Mouse (Mus musculus): ENCODE results near the gene Coro7. TPM values are rescaled to one million over a fixed set of nuclear protein-coding genes. Genes with fewer than 3 reads are reported as not detected.

Coro7 gene
- total and polyA plus RNA-seq, 2 experiments from 2014 or later = 9.9 to 17.8 TPM

DNA sequence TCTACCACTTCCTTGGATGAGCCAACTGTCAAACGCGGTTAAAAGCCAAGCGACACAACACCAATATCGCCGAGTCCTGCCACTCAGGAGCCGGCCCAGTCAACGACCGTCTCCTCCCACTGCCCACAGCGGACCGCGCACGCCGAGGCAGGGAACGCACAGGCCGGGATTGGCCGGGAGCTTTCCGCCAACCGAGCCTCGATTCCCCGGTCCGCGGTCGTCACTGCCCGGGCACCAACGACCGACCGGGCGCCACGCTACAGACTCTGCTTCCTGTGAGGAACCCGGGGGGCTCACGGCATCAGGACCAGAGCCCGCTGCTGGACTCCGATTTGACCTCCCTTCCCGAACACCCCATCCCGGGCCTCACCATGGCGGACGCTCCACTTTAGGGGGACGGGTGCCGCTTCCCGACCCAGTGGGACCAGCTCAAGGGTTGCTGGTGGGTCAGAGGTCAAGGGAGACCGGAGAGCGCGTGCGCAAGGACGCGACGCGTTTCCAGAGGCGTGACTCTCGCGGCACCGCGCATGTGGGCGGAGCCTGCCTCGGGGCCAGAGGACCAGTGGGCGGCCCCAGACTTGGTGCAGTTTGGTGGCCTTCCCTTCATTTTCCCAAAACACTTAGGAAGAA is 55.0 kb downstream of the Coro7 start, which contains the start of gene Pam16:
TSS of gene Pam16 (minus strand) at position 508 of the 630 bp plus-strand sequence.
- Histone ChIP-seq H3K36me3 (replicated peaks; ENCODE audit: control insufficient read depth, insufficient read depth, low read length) (peaks cover 6% of the 10 kb centered on the region), H3K4me3 (ENCODE audit: low read depth, low read length) (peak within 1 kb of the TSS; percentile 88), H3K9ac (replicated peaks; ENCODE audit: low read depth, low read length) (peak within 1 kb of the TSS; percentile 92), H3K27ac (ENCODE audit: low read depth) (peak within 1 kb of the TSS; percentile 89), H3K27me3 (ENCODE audit: control insufficient read depth, insufficient read depth, low read length) (no peaks in the 10 kb centered on the region), H3K9me3 (replicated peaks; ENCODE audit: control insufficient read depth, low read length) (no peaks in the 10 kb centered on the region), H3K4me1 (ENCODE audit: control insufficient read depth, insufficient read depth) (peaks cover 14% of the 10 kb centered on the region), H3K4me2 (ENCODE audit: low read depth, low read length) (peak within 1 kb of the TSS; percentile 69)
- TF ChIP-seq CTCF (IDR thresholded peaks at IDR 0.05; ENCODE audit: low read depth) (no peak), EP300 (IDR thresholded peaks at IDR 0.05; ENCODE audit: low read depth) (no peak)
- peak; percentile 90 for ATAC-seq (ENCODE audit: insufficient read depth, low read depth)
- peak; percentile 90 for DNase-seq (ENCODE audit: low spot score)
- WGBS = under 1% methylated on average over 55 of the region's 56 CpGs

DNA sequence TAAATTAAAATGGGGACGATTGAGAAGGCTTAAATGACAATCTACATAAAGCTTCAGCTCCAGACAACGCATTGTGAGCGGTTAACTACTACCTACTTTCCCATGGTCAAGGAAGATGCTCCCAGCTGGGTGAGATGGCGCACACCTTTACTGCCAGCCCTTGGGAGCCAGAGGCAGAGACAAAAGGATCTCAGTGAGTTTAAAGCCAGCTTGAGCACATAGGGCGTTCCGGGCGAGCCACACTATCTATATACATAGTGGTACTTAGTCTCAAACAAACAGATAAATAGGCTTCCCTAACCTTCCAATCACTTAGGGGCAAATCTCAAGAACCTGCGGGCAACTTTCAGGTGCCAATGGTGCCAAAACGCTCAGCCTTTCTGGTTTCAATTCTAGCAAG is 55.5 kb downstream of the Coro7 start:
- WGBS = 18% methylated on average over 9 of the region's 9 CpGs
- peak overlapping the region; percentile 92 for H3K9ac ChIP-seq (replicated peaks; ENCODE audit: low read depth, low read length)
- no peak for TF ChIP-seq CTCF (IDR thresholded peaks at IDR 0.05; ENCODE audit: low read depth)
- no peak for ATAC-seq (ENCODE audit: insufficient read depth, low read depth)
- peak overlapping the region; percentile 88 for H3K4me3 ChIP-seq (ENCODE audit: low read depth, low read length)
- no peaks in the 10 kb centered on the region for H3K27me3 ChIP-seq (ENCODE audit: control insufficient read depth, insufficient read depth, low read length)
- no peaks in the 10 kb centered on the region for H3K9me3 ChIP-seq (replicated peaks; ENCODE audit: control insufficient read depth, low read length)
- H3K4me1 ChIP-seq (ENCODE audit: control insufficient read depth, insufficient read depth) = peaks cover 15% of the 10 kb centered on the region
- DNase-seq (ENCODE audit: low spot score) = no peak
- peak overlapping the region; percentile 89 for H3K27ac ChIP-seq (ENCODE audit: low read depth)
- H3K36me3 ChIP-seq (replicated peaks; ENCODE audit: control insufficient read depth, insufficient read depth, low read length) = peaks cover 6% of the 10 kb centered on the region
- H3K4me2 ChIP-seq (ENCODE audit: low read depth, low read length) = peak overlapping the region; percentile 69

DNA sequence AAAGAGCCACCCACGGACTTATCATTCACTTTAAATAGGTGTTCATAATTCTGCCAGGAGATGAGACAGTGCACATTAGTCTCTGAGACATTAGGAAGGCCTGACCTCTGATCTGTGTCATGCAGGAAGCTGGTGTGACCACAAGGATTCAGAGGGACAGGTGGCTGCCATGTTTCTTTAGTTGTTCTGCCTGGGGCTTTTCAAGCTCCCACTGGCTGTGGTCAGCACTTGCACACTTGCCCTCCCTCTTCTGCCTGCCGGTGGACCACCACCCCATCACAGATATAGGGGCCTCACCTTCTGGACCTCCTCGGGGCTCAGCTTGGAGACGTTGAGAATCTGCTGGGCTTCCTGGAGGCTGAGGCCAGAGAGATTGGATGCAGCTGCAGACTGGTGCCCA is 62.7 kb downstream of the Coro7 start:
- no peaks in the 10 kb centered on the region for H3K27me3 ChIP-seq (ENCODE audit: control insufficient read depth, insufficient read depth, low read length)
- no peak overlapping the region for H3K4me3 ChIP-seq (ENCODE audit: low read depth, low read length)
- DNase-seq (ENCODE audit: low spot score) = no peak
- peaks cover 50% of the 10 kb centered on the region for H3K36me3 ChIP-seq (replicated peaks; ENCODE audit: control insufficient read depth, insufficient read depth, low read length)
- peaks cover 7% of the 10 kb centered on the region; the same call in 1 of the 2 replicates for H3K4me1 ChIP-seq (ENCODE audit: control insufficient read depth, insufficient read depth)
- no peaks in the 10 kb centered on the region for H3K9me3 ChIP-seq (replicated peaks; ENCODE audit: control insufficient read depth, low read length)
- H3K4me2 ChIP-seq (ENCODE audit: low read depth, low read length) = no peak overlapping the region
- ATAC-seq (ENCODE audit: insufficient read depth, low read depth) = no peak
- WGBS = 78% methylated on average over 4 of the region's 4 CpGs
- no peak overlapping the region for H3K9ac ChIP-seq (replicated peaks; ENCODE audit: low read depth, low read length)
- H3K27ac ChIP-seq (ENCODE audit: low read depth) = no peak overlapping the region
- TF ChIP-seq EP300 (IDR thresholded peaks at IDR 0.05; ENCODE audit: low read depth) (no peak), CTCF (IDR thresholded peaks at IDR 0.05; ENCODE audit: low read depth) (no peak)

DNA sequence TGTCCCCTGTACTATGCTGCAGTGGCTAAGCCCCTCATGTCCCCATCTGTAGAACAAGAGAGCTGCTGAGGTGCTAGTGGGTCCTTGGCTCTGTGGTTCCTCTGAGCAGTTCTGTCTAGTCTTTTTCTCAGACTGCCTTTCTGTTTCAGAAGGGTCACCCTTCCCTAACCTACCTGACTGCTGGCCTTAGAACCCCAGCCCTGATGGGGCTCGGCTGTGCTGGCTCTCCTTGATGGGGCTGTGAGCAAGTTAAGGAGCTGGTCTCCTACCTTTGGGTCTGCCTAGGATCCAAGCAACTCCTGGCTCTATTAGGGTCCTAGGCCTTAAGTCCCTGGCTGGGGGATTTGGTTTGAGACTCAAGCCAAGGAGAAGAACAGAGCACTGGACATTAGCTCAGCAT is 64.3 kb downstream of the Coro7 start:
- Histone ChIP-seq H3K4me1 (ENCODE audit: control insufficient read depth, insufficient read depth) (peaks cover 7% of the 10 kb centered on the region; the same call in 1 of the 2 replicates), H3K27me3 (ENCODE audit: control insufficient read depth, insufficient read depth, low read length) (no peaks in the 10 kb centered on the region), H3K27ac (ENCODE audit: low read depth) (no peak overlapping the region), H3K9ac (replicated peaks; ENCODE audit: low read depth, low read length) (no peak overlapping the region), H3K4me2 (ENCODE audit: low read depth, low read length) (no peak overlapping the region), H3K9me3 (replicated peaks; ENCODE audit: control insufficient read depth, low read length) (no peaks in the 10 kb centered on the region), H3K36me3 (replicated peaks; ENCODE audit: control insufficient read depth, insufficient read depth, low read length) (peaks cover 64% of the 10 kb centered on the region), H3K4me3 (ENCODE audit: low read depth, low read length) (no peak overlapping the region)
- ATAC-seq (ENCODE audit: insufficient read depth, low read depth) (no peak), DNase-seq (ENCODE audit: low spot score) (no peak)
- TF ChIP-seq EP300 (IDR thresholded peaks at IDR 0.05; ENCODE audit: low read depth) = no peak
- TF ChIP-seq CTCF (IDR thresholded peaks at IDR 0.05; ENCODE audit: low read depth) = no peak
- WGBS = 84% methylated on average over 1 of the region's 1 CpGs

DNA sequence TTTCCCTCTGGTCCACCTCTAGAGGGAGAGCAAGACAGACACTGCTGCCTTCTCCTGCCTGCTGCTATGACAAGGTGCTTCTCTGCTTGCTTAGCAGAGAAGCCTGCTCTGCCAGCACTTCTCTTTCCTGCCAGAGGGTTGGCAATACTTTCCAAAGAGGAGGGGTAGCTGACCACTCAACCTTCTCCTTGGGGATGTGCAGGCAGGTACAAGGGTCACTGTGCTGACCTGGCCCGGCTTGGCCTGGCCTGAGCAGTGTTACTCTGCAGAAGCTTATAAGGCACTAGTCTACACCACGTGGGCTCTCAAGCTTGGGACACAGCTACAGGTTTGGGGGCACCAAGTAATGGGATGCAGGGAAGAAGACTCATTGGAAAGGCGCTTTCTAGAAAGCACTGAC is 64.9 kb downstream of the Coro7 start:
- TF ChIP-seq CTCF (IDR thresholded peaks at IDR 0.05; ENCODE audit: low read depth) = no peak
- TF ChIP-seq EP300 (IDR thresholded peaks at IDR 0.05; ENCODE audit: low read depth) = no peak
- Histone ChIP-seq H3K4me2 (ENCODE audit: low read depth, low read length) (no peak overlapping the region), H3K9ac (replicated peaks; ENCODE audit: low read depth, low read length) (no peak overlapping the region; the same call in 1 of the 2 replicates), H3K4me3 (ENCODE audit: low read depth, low read length) (no peak overlapping the region), H3K36me3 (replicated peaks; ENCODE audit: control insufficient read depth, insufficient read depth, low read length) (peaks cover 67% of the 10 kb centered on the region), H3K9me3 (replicated peaks; ENCODE audit: control insufficient read depth, low read length) (no peaks in the 10 kb centered on the region), H3K4me1 (ENCODE audit: control insufficient read depth, insufficient read depth) (0 out of 2 replicates have a peak, but pooled peaks cover under 1% of the 10 kb centered on the region), H3K27ac (ENCODE audit: low read depth) (no peak overlapping the region), H3K27me3 (ENCODE audit: control insufficient read depth, insufficient read depth, low read length) (no peaks in the 10 kb centered on the region)
- DNase-seq (ENCODE audit: low spot score) (no peak), ATAC-seq (ENCODE audit: insufficient read depth, low read depth) (no peak)
- WGBS = 84% methylated on average over 3 of the region's 3 CpGs

DNA sequence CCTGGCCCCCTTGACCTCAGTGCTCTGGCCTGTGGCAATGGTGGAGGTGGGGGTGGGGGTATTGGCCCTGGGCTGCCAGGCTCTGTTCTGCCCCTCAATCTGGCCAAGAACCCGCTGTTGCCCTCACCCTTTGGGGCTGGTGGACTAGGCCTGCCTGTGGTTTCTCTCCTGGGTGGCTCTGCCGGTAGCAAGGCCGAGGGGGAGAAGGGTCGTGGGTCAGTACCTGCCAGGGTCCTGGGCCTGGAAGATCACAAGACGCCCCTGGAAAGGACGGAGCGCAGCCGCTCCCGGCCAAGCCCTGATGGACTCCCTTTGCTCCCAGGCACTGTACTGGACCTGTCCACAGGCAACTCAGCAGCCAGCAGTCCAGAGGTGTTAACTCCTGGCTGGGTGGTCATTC is 65.8 kb downstream of the Coro7 start:
- Histone ChIP-seq H3K27me3 (ENCODE audit: control insufficient read depth, insufficient read depth, low read length) (no peaks in the 10 kb centered on the region), H3K9me3 (replicated peaks; ENCODE audit: control insufficient read depth, low read length) (no peaks in the 10 kb centered on the region), H3K9ac (replicated peaks; ENCODE audit: low read depth, low read length) (no peak overlapping the region), H3K4me3 (ENCODE audit: low read depth, low read length) (no peak overlapping the region), H3K36me3 (replicated peaks; ENCODE audit: control insufficient read depth, insufficient read depth, low read length) (peaks cover 72% of the 10 kb centered on the region), H3K4me2 (ENCODE audit: low read depth, low read length) (no peak overlapping the region), H3K27ac (ENCODE audit: low read depth) (no peak overlapping the region), H3K4me1 (ENCODE audit: control insufficient read depth, insufficient read depth) (no peaks in the 10 kb centered on the region)
- 0 out of 2 replicates have a peak, but pooled peaks have one; percentile 30 for ATAC-seq (ENCODE audit: insufficient read depth, low read depth)
- 85% methylated on average over 9 of the region's 9 CpGs for WGBS
- TF ChIP-seq EP300 (IDR thresholded peaks at IDR 0.05; ENCODE audit: low read depth) = no peak
- no peak for TF ChIP-seq CTCF (IDR thresholded peaks at IDR 0.05; ENCODE audit: low read depth)
- DNase-seq (ENCODE audit: low spot score) = no peak
